7 mouse cellular contexts compared by ENCODE assay signal in genomic region chr19:6909507-6910289, GRCm38 (mm10). TPM values are rescaled to one million over a fixed set of nuclear protein-coding genes. Genes with fewer than 3 reads are reported as not detected.
DNase-seq lines count a peak whose midpoint lies in the region; ATAC-seq and TF ChIP-seq lines count a peak whose summit lies in the region.

Trmt112 (plus strand) TSS chr19:6909698.
Prdx5 (minus strand) TSS chr19:6910106.

- no peaks in the 10 kb centered on the region for H3K9me3 ChIP-seq in intestine, postnatal 0 days (ENCODE audit: control insufficient read depth)
- H3K9me3 ChIP-seq in midbrain, embryonic 12.5 days: no peaks in the 10 kb centered on the region

- peak within 1 kb of the TSS; percentile 99 for H3K27ac ChIP-seq in intestine, postnatal 0 days (ENCODE audit: low read depth, low read length)
- peak within 1 kb of the TSS; percentile 96 for H3K27ac ChIP-seq in midbrain, embryonic 12.5 days (replicated peaks)
- H3K27ac ChIP-seq in small intestine, adult 2 months (ENCODE audit: insufficient read depth, low read depth, low read length): peak within 1 kb of the TSS; percentile 97

- WGBS in intestine, postnatal 0 days: under 1% methylated on average over 65 of the region's 65 CpGs
- 0% methylated on average over 65 of the region's 65 CpGs for WGBS in midbrain, embryonic 12.5 days
- WGBS in small intestine, adult 2 months: under 1% methylated on average over 65 of the region's 65 CpGs

- peaks cover 4% of the 10 kb centered on the region; the same call in 1 of the 2 replicates for H3K4me1 ChIP-seq in intestine, postnatal 0 days (replicated peaks; ENCODE audit: control insufficient read depth, insufficient read depth, low read length)
- H3K4me1 ChIP-seq in midbrain, embryonic 12.5 days: peaks cover 28% of the 10 kb centered on the region
- peaks cover 2% of the 10 kb centered on the region for H3K4me1 ChIP-seq in small intestine, adult 2 months (ENCODE audit: control insufficient read depth, insufficient read depth, insufficient read length, low read length)

- peaks cover 60% of the 10 kb centered on the region for H3K36me3 ChIP-seq in intestine, postnatal 0 days (ENCODE audit: control insufficient read depth, insufficient read depth)
- peaks cover 57% of the 10 kb centered on the region for H3K36me3 ChIP-seq in midbrain, embryonic 12.5 days
- H3K36me3 ChIP-seq in small intestine, adult 2 months (ENCODE audit: control insufficient read depth, insufficient read depth, low read length): peaks cover 60% of the 10 kb centered on the region

- H3K4me2 ChIP-seq in intestine, postnatal 0 days (replicated peaks; ENCODE audit: low read depth): peak within 1 kb of the TSS; percentile 68
- peak within 1 kb of the TSS; percentile 88 for H3K4me2 ChIP-seq in midbrain, embryonic 12.5 days (replicated peaks)

- H3K9ac ChIP-seq in intestine, postnatal 0 days (ENCODE audit: low read depth, low read length): peak within 1 kb of the TSS; percentile 68
- H3K9ac ChIP-seq in midbrain, embryonic 12.5 days (replicated peaks): peak within 1 kb of the TSS; percentile 79

- intact Hi-C loops in left cerebral cortex, postnatal 4 days (cut with DNase I): loop anchor here (5.0 kb wide), 1 partner anchor 47 kb away; no protein-coding TSS in a partner anchor

- H3K4me3 ChIP-seq in intestine, postnatal 0 days (ENCODE audit: low read depth, low read length): peak within 1 kb of the TSS; percentile 64
- H3K4me3 ChIP-seq in midbrain, embryonic 12.5 days: peak within 1 kb of the TSS; percentile 60
- peak within 1 kb of the TSS; percentile 65 for H3K4me3 ChIP-seq in small intestine, adult 2 months (ENCODE audit: low read depth, low read length)

- peak; percentile 81 for ATAC-seq in intestine, postnatal 0 days
- peak; percentile 90 for ATAC-seq in midbrain, embryonic 12.5 days (ENCODE audit: low FRiP score, low read depth)

- DNase-seq in adrenal gland, adult 8-10 months: peak; percentile 89
- DNase-seq in embryo, embryonic 9.5 days (ENCODE audit: extremely low spot score): peak; percentile 88
- DNase-seq in gonadal fat pad, adult 2 months (ENCODE audit: low read depth): no peak
- DNase-seq in left cerebral cortex, postnatal 4 days: peak; percentile 93

- peak; percentile 77 for TF ChIP-seq POLR2A in small intestine, adult 2 months (IDR thresholded peaks at IDR 0.05; ENCODE audit: low read depth, low read length)

- no peaks in the 10 kb centered on the region for H3K27me3 ChIP-seq in intestine, postnatal 0 days (replicated peaks; ENCODE audit: control insufficient read depth, insufficient read depth, low read length)
- H3K27me3 ChIP-seq in midbrain, embryonic 12.5 days: no peaks in the 10 kb centered on the region
- no peaks in the 10 kb centered on the region for H3K27me3 ChIP-seq in small intestine, adult 2 months (ENCODE audit: control insufficient read depth, insufficient read depth, low read length)

- TF ChIP-seq CTCF in intestine, postnatal 0 days (IDR thresholded peaks at IDR 0.05; ENCODE audit: low read depth): peak; percentile 48
- TF ChIP-seq CTCF in small intestine, adult 2 months (IDR thresholded peaks at IDR 0.05; ENCODE audit: extremely low read depth, insufficient read length, insufficient replicate concordance, low read depth, low read length): peak; percentile 10; the same call in 1 of the 2 replicates

RNA-seq across cellular contexts. Expression of gene Trmt112, which starts in this region (rescaled TPM):
- 100 to 1,000 TPM in 2 of 4 experiments, 10 to 100 TPM in 2; 83.2 to 116 (median 99.0) TPM for total RNA-seq in adrenal gland, adult 8-10 months (2022)
- polyA plus RNA-seq in gonadal fat pad, adult 2 months (2012; rRNA removed): 101 and 122 TPM in 2 replicates
- 52.0 and 54.4 TPM in 2 replicates for polyA plus RNA-seq in intestine, postnatal 0 days (2015; fragmentation: Nextera tagmentation; extraction: Ambion mirVana)
- 10 to 100 TPM; 42.5 to 43.0 TPM for total RNA-seq in left cerebral cortex, postnatal 4 days (2021)
- polyA plus RNA-seq in midbrain, embryonic 12.5 days (2016; fragmentation: Nextera tagmentation; extraction: Ambion mirVana): 129 and 139 TPM in 2 replicates
- polyA plus RNA-seq in small intestine, adult 2 months (2012; rRNA removed): 29.0 and 52.3 TPM in 2 replicates

RNA-seq across cellular contexts. Expression of gene Prdx5, which starts in this region (rescaled TPM):
- 100 to 1,000 TPM; 197 to 273 (median 224) TPM for total RNA-seq in adrenal gland, adult 8-10 months (2022)
- 231 and 263 TPM in 2 replicates for polyA plus RNA-seq in gonadal fat pad, adult 2 months (2012; rRNA removed)
- polyA plus RNA-seq in intestine, postnatal 0 days (2015; fragmentation: Nextera tagmentation; extraction: Ambion mirVana): 910 and 912 TPM in 2 replicates
- 100 to 1,000 TPM; 203 to 204 TPM for total RNA-seq in left cerebral cortex, postnatal 4 days (2021)
- 172 and 191 TPM in 2 replicates for polyA plus RNA-seq in midbrain, embryonic 12.5 days (2016; fragmentation: Nextera tagmentation; extraction: Ambion mirVana)
- 94.6 and 180 TPM in 2 replicates for polyA plus RNA-seq in small intestine, adult 2 months (2012; rRNA removed)
